Mouse (Mus musculus) mouse trophoblast stem cell (cell line): Measurements from ENCODE around the gene Mturn.

Source experiments
- in situ Hi-C, 2 experiments: fragments of 300-500 bp; cut with MseI, MboI; formaldehyde crosslinking; loops; 2 replicates in 1 of 2; 3 replicates in 1 of 2; pipeline ENCODE4 v1.15.1; 2025

Mturn gene

GRCm38 (mm10) chr6:54729451-54730105 lies 48.2 kb downstream of the Mturn start:
- in situ Hi-C loops: no loop called here

- in situ Hi-C loops: no loop called here
These were observed 50.3 kb downstream of the Mturn start for GRCm38 (mm10) chr6:54731726-54732125.

- in situ Hi-C loops: no loop called here
These were observed 51.3 kb downstream of the Mturn start for GRCm38 (mm10) chr6:54732721-54733120.

- in situ Hi-C loops: no loop called here
These were observed 54.7 kb downstream of the Mturn start for GRCm38 (mm10) chr6:54736126-54736525.

- in situ Hi-C loops: no loop called here
These were observed 55.8 kb downstream of the Mturn start for GRCm38 (mm10) chr6:54737255-54737654.

- in situ Hi-C loops: no loop called here
These were observed 56.3 kb downstream of the Mturn start for GRCm38 (mm10) chr6:54737684-54738083.

GRCm38 (mm10) chr6:54749056-54749455 lies 67.6 kb downstream of the Mturn start:
- in situ Hi-C loops: no loop called here

- in situ Hi-C loops: no loop called here
These were observed 70.2 kb downstream of the Mturn start for GRCm38 (mm10) chr6:54751621-54752020.

- in situ Hi-C loops: no loop called here
These were observed 70.7 kb downstream of the Mturn start for GRCm38 (mm10) chr6:54752076-54752475.
